Mouse (Mus musculus): ENCODE measurements around the gene Prkrip1.
"Not testable (repeated sequence)": the region's sequence is repeated elsewhere in the genome, so short reads cannot be mapped to it uniquely, and the experiment has no call there.

Gene Prkrip1

DNA sequence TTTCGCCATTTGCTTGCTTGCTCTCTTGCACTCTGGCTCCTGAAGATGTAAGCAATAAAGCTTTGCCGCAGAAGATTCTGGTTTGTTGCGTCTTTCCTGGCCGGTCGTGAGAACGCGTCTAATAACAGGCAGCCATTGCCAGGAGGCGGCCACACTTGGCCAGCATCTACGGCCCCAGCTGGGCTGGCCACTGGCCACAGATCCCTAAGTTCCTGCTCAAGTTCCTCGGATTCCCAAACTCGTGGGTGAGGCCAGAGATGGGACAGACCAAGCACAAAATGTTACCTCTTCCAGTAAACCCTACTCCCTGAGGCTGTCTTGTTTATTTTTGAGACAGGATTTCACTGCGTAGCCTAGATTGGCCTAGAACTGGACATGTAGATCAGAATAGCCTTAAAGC lies 38.7 kb downstream of the Prkrip1 start:
- not testable (repeated sequence) for DNase-seq

GRCm38 (mm10) chr5:136155399-136155798 lies 43.4 kb downstream of the Prkrip1 start:
- no peak for DNase-seq

DNA sequence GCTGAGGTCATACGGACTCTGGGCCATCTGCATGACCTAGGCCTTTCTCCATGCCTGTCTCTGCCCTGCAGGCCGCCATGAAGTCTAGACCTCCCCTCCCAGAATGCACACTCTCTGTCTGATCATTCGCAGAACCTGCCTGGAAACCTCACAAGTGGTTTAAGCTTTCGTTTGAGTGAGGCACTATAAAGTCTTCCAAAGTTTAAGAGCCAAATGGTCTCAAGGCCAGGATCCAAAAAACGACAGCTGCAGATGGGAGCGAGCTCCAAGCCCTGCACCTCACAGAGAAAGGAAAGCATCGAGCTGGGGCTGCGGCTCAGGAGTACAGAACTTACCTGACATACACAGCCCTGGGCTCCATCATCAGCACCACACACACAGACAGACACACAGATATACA lies 46.4 kb downstream of the Prkrip1 start:
- DNase-seq, result no peak

GRCm38 (mm10) chr5:136149134-136149576 lies 49.6 kb downstream of the Prkrip1 start:
- DNase-seq, result not testable (repeated sequence)

- no peak for DNase-seq
Measured at GRCm38 (mm10) chr5:136147704-136148103, 51.1 kb downstream of the Prkrip1 start.

DNA sequence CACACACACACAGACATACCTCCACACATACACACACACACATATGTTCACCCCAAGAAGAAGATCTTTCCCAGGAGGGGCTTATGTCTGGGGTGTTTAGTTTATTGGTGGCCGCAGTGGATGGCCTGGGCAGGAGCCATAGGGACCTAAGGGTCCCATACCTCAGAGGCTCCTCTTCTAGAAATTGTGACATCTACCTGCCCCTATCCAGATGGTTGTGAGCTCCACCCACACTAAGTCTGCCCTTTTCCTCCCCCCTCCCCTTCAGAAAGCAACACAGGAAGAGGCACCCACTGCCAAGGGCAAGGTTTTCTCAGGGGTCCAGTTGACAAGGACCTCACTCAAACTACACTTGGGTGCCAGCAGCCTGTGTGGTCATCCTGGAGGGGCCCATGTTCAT lies 51.8 kb downstream of the Prkrip1 start:
- DNase-seq, result no peak

- no peak for DNase-seq
Measured at GRCm38 (mm10) chr5:136144606-136145430, 53.9 kb downstream of the Prkrip1 start.

- no peak for DNase-seq
Measured at GRCm38 (mm10) chr5:136143161-136143755, 55.5 kb downstream of the Prkrip1 start.

GRCm38 (mm10) chr5:136142746-136143145 lies 56.0 kb downstream of the Prkrip1 start:
- no peak for DNase-seq

DNA sequence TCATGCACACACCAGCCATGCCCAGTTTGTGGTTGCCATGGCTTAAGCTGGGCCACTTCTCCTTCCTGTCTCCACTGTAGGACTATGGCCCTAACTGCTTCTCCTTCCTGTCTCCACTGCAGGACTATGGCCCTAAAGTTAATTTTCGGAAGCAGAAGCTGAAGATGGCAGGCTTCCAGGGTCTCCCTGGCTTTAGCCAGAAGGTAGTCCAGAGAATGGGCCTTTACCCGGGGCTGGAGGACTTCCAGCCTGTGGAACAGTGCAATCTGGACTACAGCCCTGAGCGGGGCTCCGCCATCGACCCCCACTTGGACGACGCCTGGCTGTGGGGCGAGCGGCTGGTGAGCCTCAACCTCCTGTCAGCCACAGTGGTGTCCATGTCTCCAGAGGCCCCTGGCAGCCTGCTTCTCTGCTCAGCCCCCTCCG lies 58.7 kb downstream of the Prkrip1 start:
- peak; percentile 54 for DNase-seq

- no peak for DNase-seq
Measured at GRCm38 (mm10) chr5:136139393-136139792, 59.4 kb downstream of the Prkrip1 start.

GRCm38 (mm10) chr5:136137658-136138274 lies 61.0 kb downstream of the Prkrip1 start:
- DNase-seq, result no peak

DNA sequence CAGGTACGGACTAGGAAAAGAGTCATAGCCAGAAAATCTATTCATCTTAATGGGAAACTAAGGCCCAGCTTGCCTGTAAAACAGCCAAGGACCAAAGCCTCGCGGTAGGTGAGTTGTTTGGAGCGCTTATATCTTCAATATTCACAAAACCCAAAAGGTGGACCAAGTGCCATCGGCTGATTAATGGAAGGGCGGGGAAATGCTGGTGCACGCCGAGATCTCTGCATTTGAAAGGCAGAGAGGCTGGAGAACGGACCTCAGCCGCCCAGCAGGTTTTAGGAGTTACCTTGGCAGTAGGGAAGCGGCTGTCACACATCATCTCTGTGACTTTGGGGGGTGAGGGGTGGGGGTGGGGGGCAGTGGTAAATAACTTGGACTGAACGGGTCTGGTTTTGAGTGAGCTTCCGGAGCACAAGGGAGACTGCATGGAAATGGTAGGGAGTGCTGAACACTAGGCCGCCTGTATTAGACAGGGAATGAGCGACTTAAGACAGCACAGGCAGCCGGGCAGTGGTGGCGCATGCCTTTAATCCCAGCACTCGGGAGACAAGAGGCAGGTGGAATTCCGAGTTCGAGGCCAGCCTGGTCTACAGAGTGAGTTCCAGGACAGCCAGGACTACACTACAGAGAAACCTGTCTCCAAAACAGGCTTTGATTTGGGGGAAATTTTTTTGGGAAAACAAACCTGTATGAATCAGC lies 62.3 kb downstream of the Prkrip1 start:
- DNase-seq, result no peak

GRCm38 (mm10) chr5:136135571-136136291 lies 63.0 kb downstream of the Prkrip1 start, which contains the start of the genes Lrwd1 and Alkbh4:
Lrwd1 (minus strand) TSS chr5:136136074.
Alkbh4 (plus strand) TSS chr5:136136146.
- DNase-seq, result peak; percentile 96

Data from cerebellum, adult 11-12 months (tissue).